Mouse (Mus musculus) kidney, adult 10 weeks (tissue): ENCODE measurements around the gene Prkcsh. TPM values are rescaled to one million over a fixed set of nuclear protein-coding genes. Genes with fewer than 3 reads are reported as not detected.

ENCODE experiments used
- polyA plus RNA-seq: library from polyadenylated mRNA; stranded (reverse); fragments of 350-450 nt; fragmentation: Illumina TruSeq; extraction: RNeasy Lipid Tissue Mini Kit (QIAGEN cat#74804); gene quantifications from one replicate; pipeline ENCODE4 v1.2.3, GENCODE M21; 2014; ENCODE audit warnings: low read depth, low replicate concordance

The Prkcsh gene
- polyA plus RNA-seq = 7.0 TPM

GRCm38 (mm10) chr9:22002194-22003162, at the start of gene Prkcsh, which contains the start of gene Ccdc151:
Prkcsh (plus strand) TSS chr9:22002806.
Ccdc151 (minus strand) TSS chr9:22002634.

GRCm38 (mm10) chr9:21955570-21956281, 46.9 kb upstream of the Prkcsh start, which contains the start of gene Swsap1:
Swsap1 (plus strand) TSS chr9:21955755.

GRCm38 (mm10) chr9:21963417-21963816, 39.2 kb upstream of the Prkcsh start, which contains the start of gene Epor:
Epor (minus strand) TSS chr9:21963506.

GRCm38 (mm10) chr9:21989230-21990110, 13.1 kb upstream of the Prkcsh start, which contains the start of gene Rgl3:
Rgl3 (minus strand) TSS chr9:21989446.

GRCm38 (mm10) chr9:22051958-22052254, 49.3 kb downstream of the Prkcsh start, which contains the start of gene Elavl3:
Elavl3 (minus strand) TSS chr9:22052023.

Other genes with a start within 250 kb of the Prkcsh start
- gene Spc24, start 242.5 kb upstream of the Prkcsh start, polyA plus RNA-seq = 1.2 TPM
- gene Kank2, start 204.1 kb upstream of the Prkcsh start, polyA plus RNA-seq = 4.7 TPM
- not detected for gene Angptl8, start 167.3 kb upstream of the Prkcsh start, polyA plus RNA-seq
- 3.0 TPM for gene Dock6, start 150.2 kb upstream of the Prkcsh start, polyA plus RNA-seq
- gene Rab3d, start 84.6 kb upstream of the Prkcsh start, polyA plus RNA-seq = 1.9 TPM
- gene Ccdc159, start 75.3 kb upstream of the Prkcsh start, polyA plus RNA-seq = not detected
- 0.97 TPM for gene Tmem205, start 75.2 kb upstream of the Prkcsh start, polyA plus RNA-seq
- gene Plppr2, start 65.8 kb upstream of the Prkcsh start, polyA plus RNA-seq = not detected
- 6.1 TPM for gene Swsap1, start 47.1 kb upstream of the Prkcsh start, polyA plus RNA-seq
- not detected for gene Epor, start 39.3 kb upstream of the Prkcsh start, polyA plus RNA-seq
- gene Rgl3, start 13.4 kb upstream of the Prkcsh start, polyA plus RNA-seq = 2.5 TPM
- not detected for gene Ccdc151, start 172 bp upstream of the Prkcsh start, polyA plus RNA-seq
- gene Elavl3, start 49.2 kb downstream of the Prkcsh start, polyA plus RNA-seq = 0.16 TPM
- gene Gm49318, start 68.5 kb downstream of the Prkcsh start, polyA plus RNA-seq = not detected
- gene Zfp653, start 68.6 kb downstream of the Prkcsh start, polyA plus RNA-seq = 0.16 TPM
- gene Ecsit, start 82.6 kb downstream of the Prkcsh start, polyA plus RNA-seq = 8.3 TPM
- 5.1 TPM for gene Cnn1, start 96.4 kb downstream of the Prkcsh start, polyA plus RNA-seq
- 7.7 TPM for gene Elof1, start 114.4 kb downstream of the Prkcsh start, polyA plus RNA-seq
- 3.6 TPM for gene Acp5, start 132.9 kb downstream of the Prkcsh start, polyA plus RNA-seq
- gene Pigyl, start 154.0 kb downstream of the Prkcsh start, polyA plus RNA-seq = 4.6 TPM
- 0.20 TPM for gene Zfp872, start 185.3 kb downstream of the Prkcsh start, polyA plus RNA-seq
- 66.2 TPM for gene Zfp809, start 222.9 kb downstream of the Prkcsh start, polyA plus RNA-seq